Mouse (Mus musculus): ENCODE data around the gene Mettl4.

Gene Mettl4

GRCm38 (mm10) chr17:94749466-94750135 is at the start of gene Mettl4:
Mettl4 (minus strand) TSS chr17:94750019.
- DNase-seq = peak; percentile 88

- DNase-seq = no peak
Measured at GRCm38 (mm10) chr17:94778871-94779482, 29.2 kb upstream of the Mettl4 start.

GRCm38 (mm10) chr17:94768491-94768890 is 18.7 kb upstream of the Mettl4 start:
- no peak for DNase-seq

- no peak for DNase-seq
Measured at GRCm38 (mm10) chr17:94764711-94765110, 14.9 kb upstream of the Mettl4 start.

- DNase-seq = no peak
Measured at GRCm38 (mm10) chr17:94764011-94764410, 14.2 kb upstream of the Mettl4 start.

- no peak for DNase-seq
Measured at GRCm38 (mm10) chr17:94762405-94762804, 12.6 kb upstream of the Mettl4 start.

GRCm38 (mm10) chr17:94750136-94750729 is 414 bp upstream of the Mettl4 start:
- no peak for DNase-seq

- no peak for DNase-seq
Measured at GRCm38 (mm10) chr17:94738173-94738572, 11.6 kb downstream of the Mettl4 start.

GRCm38 (mm10) chr17:94735885-94736284 is 13.9 kb downstream of the Mettl4 start:
- no peak for DNase-seq

- DNase-seq = peak; percentile 6
Measured at GRCm38 (mm10) chr17:94735437-94735836, 14.4 kb downstream of the Mettl4 start.

- DNase-seq = peak; percentile 14
Measured at GRCm38 (mm10) chr17:94730416-94730815, 19.4 kb downstream of the Mettl4 start.

GRCm38 (mm10) chr17:94726750-94727149 is 23.1 kb downstream of the Mettl4 start:
- no peak for DNase-seq

- DNase-seq = no peak
Measured at GRCm38 (mm10) chr17:94673515-94674317, 76.1 kb downstream of the Mettl4 start.
